ENCODE assay signal across 30 mouse cellular contexts in genomic region chr17:3035099-3035498, GRCm38 (mm10).
DNase-seq lines count a peak whose midpoint lies in the region; ATAC-seq lines count a peak whose summit lies in the region.
"Had no signal": no experiment of that assay in that cellular context is flagged by ENCODE, and none has a peak within 500 bp of the region (broad histone marks: within the 10 kb centered on the region; RNA-seq: fewer than 3 reads in every experiment).

No protein-coding gene starts in this region.

- no peaks in the 10 kb centered on the region for H3K4me1 ChIP-seq in forebrain, embryonic 11.5 days (replicated peaks; ENCODE audit: control insufficient read depth, insufficient read depth, low read length)
- H3K4me1 ChIP-seq in forebrain, embryonic 15.5 days, result no peaks in the 10 kb centered on the region
- H3K4me1 ChIP-seq in liver, embryonic 11.5 days (replicated peaks; ENCODE audit: control insufficient read depth, insufficient read depth, low read length), result no peaks in the 10 kb centered on the region
- H3K4me1 ChIP-seq: heart, embryonic 12.5 days; hindbrain, embryonic 10.5 days; hindbrain, embryonic 15.5 days; limb, embryonic 15.5 days; midbrain, embryonic 13.5 days; neural tube, embryonic 13.5 days had no signal

- no peak overlapping the region for H3K4me2 ChIP-seq in forebrain, embryonic 11.5 days (ENCODE audit: low read depth, low read length, severe bottlenecking)
- no peak overlapping the region for H3K4me2 ChIP-seq in forebrain, embryonic 15.5 days (replicated peaks)
- no peak overlapping the region for H3K4me2 ChIP-seq in liver, embryonic 11.5 days
- H3K4me2 ChIP-seq: heart, embryonic 12.5 days; hindbrain, embryonic 15.5 days; limb, embryonic 15.5 days; midbrain, embryonic 13.5 days; neural tube, embryonic 13.5 days had no signal

- DNase-seq in forebrain, embryonic 11.5 days (ENCODE audit: low spot score), result peak; percentile 45
- DNase-seq in liver, embryonic 11.5 days (ENCODE audit: low spot score), result peak; percentile 9
- DNase-seq in liver (no peak), ES-CJ7 (ENCODE audit: low read depth, low spot score) (peak; percentile 1)
- peak; percentile 2 for DNase-seq in mesoderm, embryonic 11.5 days (ENCODE audit: low read depth, low spot score)
- no peak for DNase-seq in left cerebral cortex, adult 11 months (ENCODE audit: low spot score)
- DNase-seq: adrenal gland, adult 2 months; adrenal gland, postnatal 36 days; cerebellum, adult 2 months; cerebellum, postnatal 14 days; gastrocnemius, postnatal 25 days; heart, adult 18-20 months; kidney, adult 2 months; kidney, postnatal 4 days; left cerebral cortex, postnatal 4 days; lung, adult 18-20 months; right cerebral cortex, postnatal 14 days had no signal

- H3K9ac ChIP-seq in forebrain, embryonic 11.5 days (ENCODE audit: low read length), result no peak overlapping the region
- no peak overlapping the region for H3K9ac ChIP-seq in forebrain, embryonic 15.5 days (replicated peaks)
- no peak overlapping the region for H3K9ac ChIP-seq in liver, embryonic 11.5 days (ENCODE audit: low read depth, low read length)
- H3K9ac ChIP-seq: heart, embryonic 12.5 days; hindbrain, embryonic 15.5 days; limb, embryonic 15.5 days; midbrain, embryonic 13.5 days; neural tube, embryonic 13.5 days had no signal

- no peaks in the 10 kb centered on the region for H3K27me3 ChIP-seq in forebrain, embryonic 11.5 days (ENCODE audit: control insufficient read depth, insufficient read depth, low read length)
- no peaks in the 10 kb centered on the region for H3K27me3 ChIP-seq in forebrain, embryonic 15.5 days
- H3K27me3 ChIP-seq in liver, embryonic 11.5 days (replicated peaks; ENCODE audit: control insufficient read depth, insufficient read depth, low read length), result no peaks in the 10 kb centered on the region
- H3K27me3 ChIP-seq: heart, embryonic 12.5 days; hindbrain, embryonic 15.5 days; limb, embryonic 15.5 days; midbrain, embryonic 13.5 days; neural tube, embryonic 13.5 days had no signal

- 67% methylated on average over 2 of the region's 2 CpGs for WGBS in forebrain, embryonic 11.5 days
- 63% methylated on average over 2 of the region's 2 CpGs for WGBS in forebrain, embryonic 15.5 days
- 53% methylated on average over 2 of the region's 2 CpGs for whole genome bisulfite sequencing in liver, embryonic 11.5 days

- H3K27ac ChIP-seq in forebrain, embryonic 11.5 days (ENCODE audit: low read depth, low read length), result no peak overlapping the region
- H3K27ac ChIP-seq in forebrain, embryonic 15.5 days (replicated peaks), result no peak overlapping the region
- H3K27ac ChIP-seq in liver, embryonic 11.5 days (ENCODE audit: low read depth, low read length), result no peak overlapping the region
- H3K27ac ChIP-seq: hindbrain, embryonic 10.5 days; hindbrain, embryonic 15.5 days; kidney, postnatal 0 days; limb, embryonic 15.5 days; macrophage; midbrain, embryonic 13.5 days; neural tube, embryonic 13.5 days had no signal

- peaks cover 21% of the 10 kb centered on the region for H3K9me3 ChIP-seq in forebrain, embryonic 11.5 days (ENCODE audit: control insufficient read depth, low read length)
- H3K9me3 ChIP-seq in forebrain, embryonic 15.5 days, result no peaks in the 10 kb centered on the region; the same call in 1 of the 2 replicates
- peaks cover 41% of the 10 kb centered on the region for H3K9me3 ChIP-seq in liver, embryonic 11.5 days (ENCODE audit: control insufficient read depth, low read length)
- H3K9me3 ChIP-seq: limb, embryonic 15.5 days had no signal

- no peaks in the 10 kb centered on the region for H3K36me3 ChIP-seq in forebrain, embryonic 11.5 days (ENCODE audit: control insufficient read depth, insufficient read depth, low read length)
- no peaks in the 10 kb centered on the region for H3K36me3 ChIP-seq in forebrain, embryonic 15.5 days
- H3K36me3 ChIP-seq in liver, embryonic 11.5 days (ENCODE audit: control insufficient read depth, insufficient read depth, low read length), result no peaks in the 10 kb centered on the region
- H3K36me3 ChIP-seq: heart, embryonic 12.5 days; hindbrain, embryonic 10.5 days; hindbrain, embryonic 15.5 days; limb, embryonic 15.5 days; midbrain, embryonic 13.5 days; neural tube, embryonic 13.5 days had no signal

- ATAC-seq in forebrain, embryonic 11.5 days (replicated peaks; ENCODE audit: low FRiP score), result no peak
- ATAC-seq in forebrain, embryonic 15.5 days (replicated peaks), result no peak
- ATAC-seq in liver, embryonic 11.5 days (replicated peaks; ENCODE audit: low FRiP score), result no peak
- ATAC-seq: activated CD4-positive, CD25-positive, alpha-beta regulatory T cell, adult 4 months; forebrain, embryonic 14.5 days; inflammation-experienced regulatory T-cells, adult 6 months; lung, postnatal 0 days; midbrain, embryonic 13.5 days had no signal

- H3K4me3 ChIP-seq in forebrain, embryonic 11.5 days (ENCODE audit: low read depth, low read length), result no peak overlapping the region
- H3K4me3 ChIP-seq in forebrain, embryonic 15.5 days, result no peak overlapping the region
- H3K4me3 ChIP-seq in liver, embryonic 11.5 days (ENCODE audit: low read depth, low read length), result no peak overlapping the region
- H3K4me3 ChIP-seq: heart, embryonic 12.5 days; hindbrain, embryonic 10.5 days; hindbrain, embryonic 15.5 days; limb, embryonic 15.5 days; midbrain, embryonic 13.5 days; neural tube, embryonic 13.5 days had no signal

Comparison
In these comparisons a context has a peak if more than half of its experiments do, and no peak if none do; other contexts are left out.
1. DNase-seq: peak in forebrain, embryonic 11.5 days (single experiment), liver, embryonic 11.5 days (single experiment), ES-CJ7 (single experiment) and mesoderm, embryonic 11.5 days (single experiment); none in liver (single experiment) and left cerebral cortex, adult 11 months (single experiment).